Mouse (Mus musculus): ENCODE measurements around the gene Inpp5e. TPM values are rescaled to one million over a fixed set of nuclear protein-coding genes. Genes with fewer than 3 reads are reported as not detected.
A peak's percentile ranks its signal among the peaks of the same experiment; 100 is the strongest.

The Inpp5e gene
- 23.1 and 23.9 TPM in 2 replicates for polyA plus RNA-seq (2014; fragmentation: Nextera tagmentation; extraction: Ambion mirVana)

DNA sequence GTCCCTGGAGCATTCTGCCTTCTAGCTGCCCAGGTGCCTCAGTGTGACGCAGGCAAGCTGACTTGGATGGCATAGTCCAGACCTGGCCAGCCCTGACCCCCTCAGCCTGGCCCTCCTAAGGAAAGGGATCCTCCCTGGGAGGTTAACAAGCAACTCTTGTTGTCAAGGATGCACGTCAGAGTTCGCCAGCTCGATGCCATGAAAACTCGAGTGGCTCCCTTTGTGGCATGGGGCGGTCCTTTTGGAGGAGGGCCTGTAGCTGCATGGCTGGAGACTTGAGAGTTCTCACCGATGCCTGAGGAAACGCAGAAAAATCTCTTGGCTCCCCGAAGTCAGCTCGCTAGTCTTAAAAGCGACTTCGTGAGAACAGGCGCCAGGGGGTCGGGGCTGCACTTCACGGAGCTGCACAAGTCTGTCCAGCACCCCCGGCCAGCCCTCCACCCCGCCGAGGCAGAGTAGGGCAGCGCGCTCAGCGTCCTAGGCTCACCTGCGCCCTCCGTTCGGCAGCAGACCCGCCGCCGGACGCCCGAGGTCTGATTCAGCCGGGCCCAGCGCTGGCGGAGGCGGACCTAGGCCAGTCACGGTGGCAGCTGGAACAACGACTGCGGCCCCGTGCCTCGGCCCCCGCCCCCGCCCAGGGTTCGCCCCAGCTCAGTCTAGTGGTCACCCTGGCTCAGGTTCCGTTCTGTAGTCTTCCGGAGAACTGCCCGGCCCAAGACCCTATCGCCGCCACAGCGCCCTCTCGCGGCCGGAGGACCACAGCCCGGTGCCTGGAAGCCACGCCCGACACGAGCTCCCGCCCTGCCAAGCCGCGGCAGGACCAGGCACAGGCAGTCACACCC, at the start of gene Inpp5e:
Inpp5e (minus strand) TSS at position 689 of the 842 bp plus-strand sequence.
- under 1% methylated on average over 43 of the region's 57 CpGs for WGBS

DNA sequence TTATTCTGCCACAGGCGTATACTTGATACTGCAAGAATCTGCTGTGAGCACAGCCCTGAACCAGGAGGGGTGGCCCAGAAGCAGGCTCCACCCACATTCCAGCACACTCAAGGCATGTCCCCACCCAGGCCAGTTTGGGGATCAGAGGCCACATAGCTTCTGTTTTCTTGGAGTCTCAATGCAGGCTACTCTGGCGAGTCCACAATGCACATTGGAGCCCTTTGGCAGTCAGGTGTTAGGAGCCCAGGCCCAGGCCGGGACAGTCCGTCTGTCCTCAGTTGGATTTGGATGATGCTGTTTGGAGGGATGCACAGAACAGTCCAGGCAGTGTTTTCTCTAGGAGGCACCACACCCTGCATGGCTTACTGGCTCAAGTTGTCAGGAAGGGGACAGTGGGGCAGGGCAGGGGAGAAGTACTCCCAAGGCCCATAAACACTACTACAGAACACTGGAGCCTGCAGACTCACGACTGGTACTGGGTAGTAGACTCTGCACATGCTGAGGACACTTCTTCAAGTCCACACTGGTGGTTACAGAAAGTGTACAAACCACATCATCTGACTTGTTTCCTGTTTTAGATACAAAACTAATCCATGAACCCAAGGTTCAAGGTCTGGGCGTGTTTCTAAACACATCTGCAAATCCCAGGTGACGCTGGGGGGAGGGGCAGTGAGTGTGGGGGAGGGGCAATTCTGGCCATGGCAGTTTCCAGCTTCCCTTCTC, 49.6 kb upstream of the Inpp5e start:
- Histone ChIP-seq H3K9me3 (ENCODE audit: control insufficient read depth, low read length) (no peaks in the 10 kb centered on the region), H3K4me3 (ENCODE audit: low read depth, low read length) (no peak overlapping the region), H3K4me1 (replicated peaks; ENCODE audit: control insufficient read depth, insufficient read depth, low read length) (0 out of 2 replicates have a peak, but pooled peaks cover 2% of the 10 kb centered on the region), H3K36me3 (ENCODE audit: control insufficient read depth, insufficient read depth, low read length) (peaks cover 23% of the 10 kb centered on the region), H3K9ac (ENCODE audit: low read depth, low read length) (no peak overlapping the region), H3K4me2 (replicated peaks; ENCODE audit: low read depth, low read length) (no peak overlapping the region; the same call in 1 of the 2 replicates), H3K27ac (ENCODE audit: low read depth, low read length) (peak overlapping the region; percentile 24; the same call in 1 of the 2 replicates), H3K27me3 (ENCODE audit: control insufficient read depth, insufficient read depth, low read length) (no peaks in the 10 kb centered on the region)
- no peak for ATAC-seq (ENCODE audit: low FRiP score)
- WGBS = 44% methylated on average over 7 of the region's 7 CpGs
- DNase-seq (ENCODE audit: low spot score) = peak; percentile 46

More for the DNA sequence above, at the start of gene Inpp5e:
- no peaks in the 10 kb centered on the region for H3K9me3 ChIP-seq (ENCODE audit: control insufficient read depth, low read length)
- peaks cover 17% of the 10 kb centered on the region for H3K4me1 ChIP-seq (replicated peaks; ENCODE audit: control insufficient read depth, insufficient read depth, low read length)
- peak within 1 kb of the TSS; percentile 90 for H3K4me3 ChIP-seq (ENCODE audit: low read depth, low read length)
- peak within 1 kb of the TSS; percentile 92 for H3K4me2 ChIP-seq (replicated peaks; ENCODE audit: low read depth, low read length)
- no peaks in the 10 kb centered on the region for H3K27me3 ChIP-seq (ENCODE audit: control insufficient read depth, insufficient read depth, low read length)
- peak within 1 kb of the TSS; percentile 75 for H3K27ac ChIP-seq (ENCODE audit: low read depth, low read length)
- DNase-seq (ENCODE audit: low spot score) (peak; percentile 99), ATAC-seq (ENCODE audit: low FRiP score) (peak; percentile 96)
- H3K9ac ChIP-seq (ENCODE audit: low read depth, low read length) = peak within 1 kb of the TSS; percentile 92
- H3K36me3 ChIP-seq (ENCODE audit: control insufficient read depth, insufficient read depth, low read length) = peaks cover 4% of the 10 kb centered on the region

DNA sequence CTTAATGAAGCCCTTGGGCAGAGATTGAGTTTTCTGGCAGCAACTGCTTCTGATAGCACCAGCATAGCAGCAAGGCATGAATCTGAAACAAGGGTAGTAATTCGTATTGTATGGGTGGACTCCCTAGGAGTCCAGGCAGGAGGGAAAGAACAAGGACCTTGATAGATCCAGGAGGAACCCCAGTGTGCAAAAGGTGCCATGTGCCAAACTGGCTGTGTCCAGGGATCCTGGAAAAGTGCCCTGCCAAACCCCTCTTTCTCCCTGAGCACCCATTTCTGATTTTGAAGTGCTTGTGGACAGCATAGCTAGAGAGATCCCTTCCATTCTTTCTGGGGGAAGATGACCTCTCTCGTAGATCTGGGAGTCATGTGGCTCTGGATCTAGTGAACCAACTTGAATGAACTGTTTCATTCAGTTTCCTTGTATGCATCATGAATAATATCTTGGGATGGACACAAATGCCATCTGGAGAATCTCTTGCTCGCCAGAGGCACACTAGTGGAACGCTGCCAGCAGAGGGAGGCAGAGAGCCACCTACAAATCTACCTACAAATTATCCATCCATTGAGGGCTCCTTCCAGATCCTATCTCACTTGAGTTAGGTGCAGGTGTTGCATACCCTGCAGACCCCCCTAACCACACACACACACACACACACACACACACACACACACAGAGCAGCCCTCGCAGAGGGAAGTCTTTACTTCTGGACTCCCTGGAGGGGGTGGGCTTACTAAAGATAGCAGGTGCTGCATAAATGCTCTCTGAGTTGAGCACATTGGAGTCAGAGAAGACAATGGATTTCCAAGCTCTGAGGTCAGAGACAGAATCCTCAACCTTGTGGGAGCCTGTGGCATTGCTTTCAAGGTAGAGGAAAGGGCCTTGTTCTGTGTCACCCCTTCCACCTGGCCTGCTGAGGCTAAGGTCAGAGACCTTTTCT, 40.4 kb upstream of the Inpp5e start:
- H3K9me3 ChIP-seq (ENCODE audit: control insufficient read depth, low read length) = no peaks in the 10 kb centered on the region
- H3K9ac ChIP-seq (ENCODE audit: low read depth, low read length) = no peak overlapping the region
- H3K4me2 ChIP-seq (replicated peaks; ENCODE audit: low read depth, low read length) = no peak overlapping the region
- no peak overlapping the region for H3K27ac ChIP-seq (ENCODE audit: low read depth, low read length)
- no peak for ATAC-seq (ENCODE audit: low FRiP score)
- H3K27me3 ChIP-seq (ENCODE audit: control insufficient read depth, insufficient read depth, low read length) = no peaks in the 10 kb centered on the region
- H3K36me3 ChIP-seq (ENCODE audit: control insufficient read depth, insufficient read depth, low read length) = no peaks in the 10 kb centered on the region
- 25% methylated on average over 5 of the region's 5 CpGs for WGBS
- peak; percentile 88 for DNase-seq (ENCODE audit: low spot score)
- no peaks in the 10 kb centered on the region for H3K4me1 ChIP-seq (replicated peaks; ENCODE audit: control insufficient read depth, insufficient read depth, low read length)
- H3K4me3 ChIP-seq (ENCODE audit: low read depth, low read length) = no peak overlapping the region

DNA sequence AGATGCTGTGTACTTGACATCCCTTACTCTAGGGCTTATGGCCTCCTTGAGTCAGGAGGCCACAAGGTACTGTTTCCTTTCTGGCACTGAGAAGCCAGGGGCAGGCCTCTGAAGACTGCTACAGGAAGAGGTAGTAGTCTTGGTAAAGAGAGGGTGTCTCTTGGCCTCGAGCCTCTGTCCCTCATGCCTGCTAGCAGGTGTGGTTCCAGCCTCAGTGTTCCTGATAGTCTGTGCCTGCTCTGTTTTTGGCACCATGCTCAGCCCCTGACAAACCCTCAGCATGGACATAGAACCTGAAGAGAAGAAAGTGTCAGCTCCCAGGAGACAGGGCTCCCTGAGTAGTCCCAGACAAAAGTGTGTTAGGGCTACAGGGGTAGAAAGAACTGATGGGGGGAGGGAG, 38.4 kb upstream of the Inpp5e start:
- H3K4me3 ChIP-seq (ENCODE audit: low read depth, low read length) = no peak overlapping the region
- ATAC-seq (ENCODE audit: low FRiP score) (no peak), DNase-seq (ENCODE audit: low spot score) (no peak)
- no peaks in the 10 kb centered on the region for H3K27me3 ChIP-seq (ENCODE audit: control insufficient read depth, insufficient read depth, low read length)
- 84% methylated on average over 1 of the region's 1 CpGs for WGBS
- peaks cover 6% of the 10 kb centered on the region for H3K4me1 ChIP-seq (replicated peaks; ENCODE audit: control insufficient read depth, insufficient read depth, low read length)
- no peak overlapping the region for H3K27ac ChIP-seq (ENCODE audit: low read depth, low read length)
- no peak overlapping the region for H3K4me2 ChIP-seq (replicated peaks; ENCODE audit: low read depth, low read length)
- no peaks in the 10 kb centered on the region for H3K36me3 ChIP-seq (ENCODE audit: control insufficient read depth, insufficient read depth, low read length)
- H3K9ac ChIP-seq (ENCODE audit: low read depth, low read length) = no peak overlapping the region
- H3K9me3 ChIP-seq (ENCODE audit: control insufficient read depth, low read length) = no peaks in the 10 kb centered on the region

DNA sequence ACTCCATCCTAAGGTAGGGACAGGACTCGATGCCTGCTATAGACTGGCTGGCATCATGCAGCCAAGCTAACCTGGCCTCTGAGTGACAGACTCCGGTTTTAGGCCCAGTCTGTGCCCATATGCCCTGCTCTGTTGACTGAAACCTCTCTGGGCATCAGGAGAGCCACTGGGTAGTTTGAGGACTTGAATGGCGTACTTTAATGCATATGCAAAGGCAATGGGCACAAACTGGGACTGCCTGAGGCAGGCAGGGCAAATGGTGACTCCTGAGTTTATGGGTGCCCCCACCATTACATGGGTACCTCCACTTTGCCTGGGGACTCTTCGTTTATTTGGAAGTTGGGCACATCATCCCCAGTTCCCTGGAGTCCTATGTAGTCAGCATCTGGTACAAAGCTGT, 37.7 kb upstream of the Inpp5e start:
- peak overlapping the region; percentile 93 for H3K4me2 ChIP-seq (replicated peaks; ENCODE audit: low read depth, low read length)
- no peak overlapping the region for H3K4me3 ChIP-seq (ENCODE audit: low read depth, low read length)
- no peaks in the 10 kb centered on the region for H3K36me3 ChIP-seq (ENCODE audit: control insufficient read depth, insufficient read depth, low read length)
- no peak overlapping the region for H3K27ac ChIP-seq (ENCODE audit: low read depth, low read length)
- ATAC-seq (ENCODE audit: low FRiP score) (no peak), DNase-seq (ENCODE audit: low spot score) (no peak)
- H3K9ac ChIP-seq (ENCODE audit: low read depth, low read length) = no peak overlapping the region
- no peaks in the 10 kb centered on the region for H3K9me3 ChIP-seq (ENCODE audit: control insufficient read depth, low read length)
- H3K4me1 ChIP-seq (replicated peaks; ENCODE audit: control insufficient read depth, insufficient read depth, low read length) = peaks cover 6% of the 10 kb centered on the region
- WGBS = 71% methylated on average over 4 of the region's 4 CpGs
- H3K27me3 ChIP-seq (ENCODE audit: control insufficient read depth, insufficient read depth, low read length) = no peaks in the 10 kb centered on the region

DNA sequence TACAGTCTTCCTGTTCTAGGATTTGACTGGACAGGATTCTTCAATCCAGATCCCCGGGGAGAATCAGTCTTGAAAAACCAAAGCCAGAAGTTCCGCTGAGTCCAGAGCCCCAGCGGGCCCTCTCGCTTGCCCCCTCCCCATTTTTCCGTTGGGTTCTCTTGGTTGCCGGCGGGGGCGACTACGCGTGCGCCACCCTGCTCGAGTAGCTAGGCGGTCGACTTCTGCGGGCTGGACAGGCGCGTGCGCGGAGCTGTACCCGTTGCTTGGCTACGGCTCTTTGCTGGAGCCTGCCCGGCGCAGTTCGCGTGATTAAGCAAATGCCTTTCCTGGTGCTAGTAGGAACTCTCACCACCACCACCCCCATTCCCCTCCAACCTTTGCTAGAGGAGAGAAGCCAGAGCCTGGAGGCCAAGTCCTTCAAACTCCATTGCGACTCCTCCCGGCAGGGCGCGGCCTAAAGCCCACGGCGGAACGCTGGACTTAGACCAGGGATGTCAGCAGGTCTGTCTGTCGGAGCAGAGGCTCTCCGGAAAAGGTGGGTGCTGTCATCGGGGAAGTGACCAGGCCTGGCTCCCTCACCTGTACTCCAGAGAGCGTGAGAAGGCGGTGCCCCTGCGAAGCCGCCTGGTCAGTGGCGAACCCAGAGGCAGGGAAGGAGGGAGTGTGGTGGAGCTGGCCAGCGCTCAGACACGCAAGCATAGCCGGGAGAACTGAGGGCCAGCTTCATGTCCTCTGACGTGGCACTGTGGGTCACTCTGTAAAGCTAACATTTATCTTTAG, 36.9 kb upstream of the Inpp5e start:
- Histone ChIP-seq H3K27ac (ENCODE audit: low read depth, low read length) (peak overlapping the region; percentile 79), H3K9ac (ENCODE audit: low read depth, low read length) (peak overlapping the region; percentile 67), H3K9me3 (ENCODE audit: control insufficient read depth, low read length) (no peaks in the 10 kb centered on the region), H3K36me3 (ENCODE audit: control insufficient read depth, insufficient read depth, low read length) (no peaks in the 10 kb centered on the region; the same call in 1 of the 2 replicates), H3K4me1 (replicated peaks; ENCODE audit: control insufficient read depth, insufficient read depth, low read length) (peaks cover 6% of the 10 kb centered on the region), H3K4me2 (replicated peaks; ENCODE audit: low read depth, low read length) (peak overlapping the region; percentile 93), H3K4me3 (ENCODE audit: low read depth, low read length) (peak overlapping the region; percentile 66), H3K27me3 (ENCODE audit: control insufficient read depth, insufficient read depth, low read length) (no peaks in the 10 kb centered on the region)
- peak; percentile 92 for DNase-seq (ENCODE audit: low spot score)
- under 1% methylated on average over 44 of the region's 44 CpGs for WGBS
- peak; percentile 92 for ATAC-seq (ENCODE audit: low FRiP score)

DNA sequence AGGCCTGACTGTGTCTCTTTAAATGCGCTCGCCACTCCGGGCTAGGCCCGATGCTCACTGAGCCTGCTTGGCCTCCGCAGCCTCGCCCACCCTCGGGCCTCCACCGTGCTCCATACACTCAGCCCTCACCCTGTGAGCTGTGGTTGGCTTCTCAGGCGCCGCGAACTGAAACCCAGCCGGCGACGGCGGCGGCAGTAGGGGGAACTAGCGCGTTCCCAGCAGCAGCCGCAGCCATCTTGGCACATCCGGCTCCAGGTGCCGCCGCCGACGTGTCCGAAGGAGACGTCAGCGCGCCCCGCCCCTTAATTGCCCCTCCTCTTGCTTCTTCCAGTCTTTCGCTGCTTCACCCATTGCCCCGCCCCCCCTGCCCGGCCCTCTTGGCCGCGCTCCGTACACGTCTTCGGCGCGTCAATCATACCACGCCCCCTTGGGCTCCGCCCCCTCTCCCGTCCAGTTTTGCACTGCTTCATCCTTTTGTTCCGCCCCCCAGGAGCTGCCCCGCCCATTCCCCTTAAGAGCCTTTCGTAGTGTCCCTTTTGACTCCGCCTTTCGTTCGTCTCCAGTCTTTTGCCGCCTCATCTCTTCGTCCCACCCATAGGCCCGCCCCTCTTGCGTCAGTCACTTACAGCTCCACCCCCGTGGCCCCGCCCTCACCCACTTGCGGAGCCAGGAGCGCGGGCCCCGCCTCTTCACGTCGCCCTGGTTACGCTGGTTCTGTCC, 36.1 kb upstream of the Inpp5e start, which contains the start of gene Sec16a:
Sec16a (minus strand) TSS at position 271 of the 720 bp plus-strand sequence.
- DNase-seq (ENCODE audit: low spot score) = peak; percentile 100
- peak; percentile 96 for ATAC-seq (ENCODE audit: low FRiP score)
- Histone ChIP-seq H3K36me3 (ENCODE audit: control insufficient read depth, insufficient read depth, low read length) (peaks cover 7% of the 10 kb centered on the region; the same call in 1 of the 2 replicates), H3K27ac (ENCODE audit: low read depth, low read length) (peak within 1 kb of the TSS; percentile 79), H3K9me3 (ENCODE audit: control insufficient read depth, low read length) (no peaks in the 10 kb centered on the region), H3K9ac (ENCODE audit: low read depth, low read length) (peak within 1 kb of the TSS; percentile 88), H3K4me1 (replicated peaks; ENCODE audit: control insufficient read depth, insufficient read depth, low read length) (peaks cover 6% of the 10 kb centered on the region), H3K4me3 (ENCODE audit: low read depth, low read length) (peak within 1 kb of the TSS; percentile 90), H3K4me2 (replicated peaks; ENCODE audit: low read depth, low read length) (peak within 1 kb of the TSS; percentile 93), H3K27me3 (ENCODE audit: control insufficient read depth, insufficient read depth, low read length) (no peaks in the 10 kb centered on the region)
- WGBS = under 1% methylated on average over 60 of the region's 61 CpGs
